Mouse (Mus musculus) bone marrow, adult 2 months (tissue): ENCODE measurements around the gene Uba7. TPM values are rescaled to one million over a fixed set of nuclear protein-coding genes. Genes with fewer than 3 reads are reported as not detected.

Source experiments
- H3K27ac ChIP-seq: fragments of 200-500 bp; 2 replicates; pipeline ENCODE4 v1.5.1; 2012; ENCODE audit warnings: low read depth, mild to moderate bottlenecking, control low read depth, inconsistent platforms, low read length; ENCODE audit not compliant: control insufficient read depth, poor library complexity, insufficient read depth
- H3K4me1 ChIP-seq: fragments of 200-500 bp; 2 replicates; pipeline ENCODE4 v1.6.1; 2011; ENCODE audit warnings: low read length; ENCODE audit not compliant: control insufficient read depth, insufficient read depth
- H3K4me3 ChIP-seq: fragments of 200-500 bp; replicated peaks from 2 replicates; pipeline ENCODE3; 2011; ENCODE audit warnings: mild to moderate bottlenecking, low read depth, low read length, control low read depth; ENCODE audit not compliant: control insufficient read depth
- CTCF ChIP-seq: fragments of 200-500 bp; IDR thresholded peaks from 2 replicates; pipeline ENCODE4 v1.5.1; 2011; ENCODE audit warnings: low read length, control low read depth; ENCODE audit not compliant: control insufficient read depth, insufficient read depth
- POLR2A ChIP-seq: fragments of 200-500 bp; IDR thresholded peaks from 2 replicates; pipeline ENCODE4 v1.6.1; 2011; ENCODE audit warnings: low read depth, mild to moderate bottlenecking, control low read depth, low read length, borderline replicate concordance; ENCODE audit not compliant: control insufficient read depth
- WGBS: fragments of 180-500 bp; shearing (Covaris S2); methylation state at CpG from one replicate; pipeline ENCODE4 v1.1.7; 2018; 5-methylcytosine and 5-hydroxymethylcytosine counted together
- polyA plus RNA-seq: library from polyadenylated mRNA; stranded (reverse); fragments of >200 nt; gene quantifications from 2 replicates; pipeline ENCODE4 v1.2.4, GENCODE M21; 2011; ENCODE audit warnings: low replicate concordance; ENCODE audit not compliant: missing spikeins, insufficient read depth, insufficient read length

Uba7 gene
- polyA plus RNA-seq, 1 experiment = 310 TPM

DNA sequence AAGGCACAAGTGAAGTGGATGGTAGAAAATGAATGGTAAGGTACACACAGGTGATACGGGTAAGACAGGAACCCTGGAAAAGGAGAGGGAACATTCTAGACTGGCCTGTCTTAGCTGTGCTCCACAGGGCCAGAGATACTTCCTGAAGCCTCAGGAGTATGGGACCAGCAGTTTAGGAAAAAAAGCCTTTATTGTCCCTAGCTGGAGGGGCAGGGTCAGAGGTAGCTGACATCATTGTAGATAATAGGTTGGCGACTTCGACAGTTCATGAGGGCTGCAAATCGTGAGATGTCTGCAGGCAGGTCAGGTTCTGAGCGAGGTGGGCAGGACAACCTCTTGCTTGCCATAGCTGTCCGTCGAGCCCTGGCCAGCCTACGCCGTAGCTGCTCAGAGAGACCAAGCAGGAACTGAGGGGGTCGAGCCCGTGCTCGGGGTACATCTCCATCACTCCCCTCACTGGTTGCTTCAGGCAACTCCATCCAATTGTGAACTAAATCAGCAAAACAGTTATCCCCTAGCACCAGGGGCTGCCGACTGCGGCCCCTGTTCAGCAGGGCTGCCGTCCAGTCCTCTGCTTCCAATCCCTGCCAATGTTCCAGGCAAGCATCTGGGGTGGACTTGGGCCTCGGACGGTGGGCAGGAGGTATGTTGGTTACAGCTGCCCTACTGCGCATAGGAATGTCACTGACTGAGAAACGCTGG, 8.9 kb downstream of the Uba7 start:
- peak overlapping the region; percentile 90 for H3K4me3 ChIP-seq
- 0 out of 2 replicates have a peak, but pooled peaks have one; percentile 7 for TF ChIP-seq POLR2A
- no peak for TF ChIP-seq CTCF

DNA sequence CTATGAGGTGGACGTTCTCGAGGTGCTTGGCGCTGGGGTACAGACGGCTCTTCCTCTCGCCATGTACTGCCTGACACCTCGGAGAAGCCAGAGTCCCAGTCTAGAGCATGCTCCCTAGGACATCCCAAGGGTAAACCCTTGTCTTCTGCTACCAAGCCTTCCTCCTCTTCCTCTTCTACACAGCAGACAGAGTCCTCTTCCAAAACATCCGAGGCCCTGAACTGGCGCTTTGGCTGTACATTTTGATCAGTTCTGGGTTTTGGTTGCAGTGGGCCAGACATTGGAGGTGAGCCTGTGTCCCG, 9.4 kb downstream of the Uba7 start:
- H3K4me1 ChIP-seq = peaks cover 23% of the 10 kb centered on the region
- H3K4me3 ChIP-seq = peak overlapping the region; percentile 90
- TF ChIP-seq CTCF (no peak), POLR2A (no peak)
- peak overlapping the region; percentile 90 for H3K27ac ChIP-seq
- WGBS = 10% methylated on average over 9 of the region's 9 CpGs

More for the DNA sequence above, 8.9 kb downstream of the Uba7 start:
- H3K27ac ChIP-seq = peak overlapping the region; percentile 90
- WGBS = 18% methylated on average over 19 of the region's 19 CpGs
- peaks cover 24% of the 10 kb centered on the region for H3K4me1 ChIP-seq

DNA sequence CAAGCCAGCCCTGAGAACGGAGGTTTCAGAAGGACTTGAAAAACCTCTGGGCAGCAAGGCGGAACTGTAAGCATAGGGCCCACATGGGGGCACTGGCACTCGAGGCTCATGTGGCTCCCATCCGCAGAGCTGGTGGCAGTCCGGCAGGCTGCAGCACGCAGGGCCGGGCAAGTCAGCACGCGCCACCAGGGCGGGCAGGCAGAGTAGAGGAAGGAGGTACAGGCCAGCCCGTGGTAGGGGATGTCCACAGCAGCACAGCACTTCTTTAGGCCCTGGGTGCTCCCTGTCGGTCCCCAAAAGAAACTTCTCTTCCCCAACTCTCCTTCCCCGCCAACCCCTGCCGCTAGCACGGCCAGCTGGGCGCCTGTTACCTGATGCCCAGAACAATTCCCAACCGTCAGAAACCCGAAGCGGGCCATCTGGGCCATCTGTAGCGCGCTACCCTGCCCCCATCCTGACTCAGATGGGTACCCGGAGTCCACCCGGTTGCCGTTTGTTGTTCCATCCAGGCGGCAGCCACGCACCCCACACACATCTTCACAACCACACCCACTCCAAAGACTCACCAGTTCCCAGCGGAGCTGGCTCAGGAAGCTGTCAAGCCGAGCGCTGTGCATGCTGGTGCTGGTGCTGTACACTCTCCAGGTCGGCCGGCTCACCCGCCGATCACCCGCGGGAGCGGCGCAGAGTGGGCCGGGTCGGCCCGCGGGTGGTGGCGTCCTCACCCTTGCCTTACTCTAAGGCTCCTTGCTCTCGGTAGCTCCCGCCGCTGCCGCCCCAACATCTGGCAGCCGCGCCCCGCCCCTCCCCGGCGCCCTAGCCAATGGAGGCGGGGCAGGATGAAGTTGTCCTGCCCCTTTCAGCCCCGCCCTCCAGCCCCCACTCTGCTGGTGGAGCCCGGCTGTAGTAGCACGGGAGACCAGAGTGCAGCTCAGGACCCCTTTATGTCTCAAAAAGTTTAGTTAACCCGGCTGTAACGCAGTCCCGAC, 10.1 kb downstream of the Uba7 start, which contains the start of gene Inka1:
Gene Inka1 (minus strand): TSS at position 749 of the 989 bp plus-strand sequence.
- H3K4me1 ChIP-seq = peaks cover 21% of the 10 kb centered on the region
- TF ChIP-seq CTCF = 0 out of 2 replicates have a peak, but pooled peaks have one; percentile 6
- peak; percentile 93 for TF ChIP-seq POLR2A
- H3K4me3 ChIP-seq = peak within 1 kb of the TSS; percentile 90
- WGBS = under 1% methylated on average over 58 of the region's 58 CpGs
- H3K27ac ChIP-seq = peak within 1 kb of the TSS; percentile 90

DNA sequence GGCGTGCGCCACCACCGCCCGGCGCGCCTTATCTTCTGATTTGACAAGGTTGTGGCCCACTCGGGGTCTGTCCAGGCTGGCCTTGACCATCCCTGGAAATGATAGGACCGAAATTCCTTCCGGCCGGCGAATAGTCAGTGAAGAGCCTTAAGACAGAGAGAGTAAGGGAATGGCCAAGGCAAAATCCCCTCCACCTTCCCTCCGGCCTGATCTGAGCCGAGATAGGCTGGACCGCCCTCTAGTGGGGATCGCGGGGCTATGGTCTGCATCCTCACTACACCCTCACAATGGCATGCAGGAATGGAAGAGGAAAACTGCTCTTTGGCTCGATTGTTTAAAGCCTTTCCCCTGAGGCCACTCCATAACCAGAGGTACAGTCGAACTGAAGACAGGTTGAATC, 11.1 kb downstream of the Uba7 start:
- TF ChIP-seq POLR2A (no peak), CTCF (peak; percentile 97)
- H3K4me3 ChIP-seq = peak overlapping the region; percentile 24
- peaks cover 17% of the 10 kb centered on the region for H3K4me1 ChIP-seq
- H3K27ac ChIP-seq = no peak overlapping the region
- under 1% methylated on average over 18 of the region's 18 CpGs for WGBS

DNA sequence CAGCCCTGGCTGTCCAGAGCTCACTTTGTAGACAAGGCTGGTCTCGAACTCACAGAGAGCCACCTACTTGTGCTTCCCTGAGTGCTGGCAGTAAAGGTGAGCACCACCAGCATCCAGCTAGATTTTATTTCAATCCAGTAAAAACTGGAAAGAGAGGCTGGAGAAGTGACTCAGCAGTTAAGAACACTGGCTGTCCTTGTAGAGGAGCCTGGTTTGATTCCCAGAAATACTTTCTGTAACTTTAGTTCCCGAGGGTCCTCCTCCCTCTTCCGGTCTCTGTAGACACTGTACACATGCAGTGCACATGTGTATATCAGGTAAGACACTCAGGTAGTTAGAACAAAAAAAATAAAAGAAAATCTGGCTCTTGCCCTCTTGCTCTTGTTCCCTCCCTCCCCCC, 12.6 kb downstream of the Uba7 start:
- TF ChIP-seq POLR2A (no peak), CTCF (no peak)
- Histone ChIP-seq H3K27ac (no peak overlapping the region), H3K4me3 (no peak overlapping the region), H3K4me1 (peaks cover 10% of the 10 kb centered on the region)
- 55% methylated on average over 3 of the region's 3 CpGs for WGBS

DNA sequence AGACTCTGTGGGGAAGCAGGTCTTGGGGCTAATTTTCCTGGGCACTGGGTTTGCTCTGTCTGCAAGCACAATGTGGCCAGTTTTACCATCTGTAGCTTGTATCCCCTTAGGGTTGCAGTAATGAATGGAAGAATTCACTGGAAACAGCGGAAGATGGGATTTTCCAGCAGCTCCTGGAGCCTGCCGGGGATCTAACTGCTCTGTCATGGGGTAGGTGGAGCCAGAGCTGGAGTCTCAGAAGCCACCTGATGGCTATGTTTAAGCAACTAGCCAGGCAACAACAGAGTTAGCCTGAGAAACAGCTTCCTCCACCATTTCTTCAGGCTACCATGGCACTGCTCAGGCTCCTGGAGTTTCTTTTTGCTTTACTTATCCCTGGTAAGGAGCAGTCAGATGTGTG, 16.9 kb downstream of the Uba7 start, which contains the start of gene Cdhr4:
Gene Cdhr4 (plus strand): TSS at position 301 of the 400 bp plus-strand sequence.
- Histone ChIP-seq H3K4me1 (no peaks in the 10 kb centered on the region), H3K27ac (no peak within 1 kb of the TSS), H3K4me3 (no peak within 1 kb of the TSS)
- no peak for TF ChIP-seq POLR2A
- TF ChIP-seq CTCF = no peak
- 69% methylated on average over 2 of the region's 2 CpGs for whole genome bisulfite sequencing

DNA sequence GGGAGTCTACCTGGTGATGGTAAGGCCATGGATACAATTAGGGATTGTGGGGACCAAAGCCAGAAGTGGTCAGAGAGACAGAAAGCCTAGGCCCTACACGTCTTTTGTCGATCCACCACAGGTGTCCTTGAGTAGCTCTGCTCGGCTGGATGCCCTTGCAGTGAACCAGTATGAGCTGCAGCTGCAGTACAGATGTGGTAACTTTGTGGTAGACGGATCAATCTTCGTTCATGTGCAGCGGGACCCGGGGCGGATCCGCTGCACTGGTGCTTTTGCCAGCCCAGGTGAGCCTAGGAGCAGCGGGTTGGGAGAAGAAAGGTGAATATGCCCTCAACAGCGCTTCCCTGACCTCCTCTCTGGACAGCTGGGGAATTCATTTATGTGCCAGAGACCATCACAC, 17.7 kb downstream of the Uba7 start:
- Histone ChIP-seq H3K4me1 (no peaks in the 10 kb centered on the region), H3K27ac (no peak overlapping the region), H3K4me3 (no peak overlapping the region)
- TF ChIP-seq POLR2A (no peak), CTCF (no peak)
- WGBS = 83% methylated on average over 11 of the region's 11 CpGs

DNA sequence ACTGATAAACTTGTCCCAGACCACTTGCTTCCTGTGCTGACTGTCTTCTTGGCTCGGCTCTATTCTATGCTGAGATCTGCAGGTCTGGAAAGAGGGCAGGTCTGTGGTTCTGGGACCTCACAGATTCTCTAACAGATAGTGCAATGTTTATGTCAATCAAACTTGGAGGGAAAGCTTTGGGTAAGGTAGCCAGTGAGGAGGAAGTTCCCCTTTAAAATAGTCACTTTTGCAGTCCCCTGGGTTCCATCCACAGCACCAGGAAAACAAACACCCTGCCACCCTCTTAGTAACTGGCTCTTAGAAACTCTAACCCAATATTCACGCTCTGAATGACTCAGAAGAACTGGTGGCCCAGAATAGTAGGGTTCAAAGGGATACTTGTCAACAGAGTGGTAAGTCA, 19.2 kb downstream of the Uba7 start:
- Histone ChIP-seq H3K27ac (no peak overlapping the region), H3K4me1 (no peaks in the 10 kb centered on the region), H3K4me3 (no peak overlapping the region)
- TF ChIP-seq CTCF (no peak), POLR2A (no peak)
- WGBS = 6% methylated on average over 2 of the region's 2 CpGs
